Mouse (Mus musculus) erythroblast, adult 5-6 weeks (primary cell): ENCODE data around the gene Uaca. TPM values are rescaled to one million over a fixed set of nuclear protein-coding genes. Genes with fewer than 3 reads are reported as not detected.

Experiments
- ATAC-seq: replicated peaks from 2 replicates; pipeline ENCODE4 v1.8.0; 2016; ENCODE audit warnings: moderate number of reproducible peaks, mild to moderate bottlenecking, moderate TSS enrichment, inconsistent platforms; ENCODE audit not compliant: poor library complexity, low FRiP score, severe bottlenecking
- total RNA-seq, 2 experiments: library from RNA; stranded (forward) in 1 of 2; stranded (reverse) in 1 of 2; fragments of 150-400 nt in 1 of 2; fragments of 200-764, 138-1000 nt in 1 of 2; gene quantifications; 2 replicates each; pipeline versions ENCODE4 v1.2.3 to v1.2.4; 2015 to 2017; ENCODE audit warnings: low replicate concordance in 2 of 2

The Uaca gene
- total RNA-seq, 2 experiments from 2014 or later: not detected

- ATAC-seq: no peak
These were observed 127.5 kb downstream of the Uaca start for GRCm38 (mm10) chr9:60921831-60922230.

GRCm38 (mm10) chr9:60926301-60926700 is 132.0 kb downstream of the Uaca start:
- ATAC-seq: no peak

- no peak for ATAC-seq
These were observed 135.1 kb downstream of the Uaca start for GRCm38 (mm10) chr9:60929290-60929983.

Other genes starting within 250 kb of the Uaca start
- not detected in 2 replicates for gene Lrrc49, start 106.4 kb upstream of the Uaca start, total RNA-seq (2015; ENCODE audit: low replicate concordance)
- 0.84 and 1.4 TPM in 2 replicates for gene Lrrc49, start 106.4 kb upstream of the Uaca start, total RNA-seq (2017; ENCODE audit: low replicate concordance)
- gene Larp6, start 81.6 kb upstream of the Uaca start, total RNA-seq (2015; ENCODE audit: low replicate concordance): not detected in 2 replicates
- not detected in 2 replicates for gene Larp6, start 81.6 kb upstream of the Uaca start, total RNA-seq (2017; ENCODE audit: low replicate concordance)